Mouse (Mus musculus) testis, adult 2 months (tissue): ENCODE data around the gene Zmym3.

Experiments
- CTCF ChIP-seq: fragments of 200-500 bp; IDR thresholded peaks from 2 replicates; pipeline ENCODE4 v1.5.1; 2012; ENCODE audit warnings: low read depth, mild to moderate bottlenecking, inconsistent platforms, low read length, moderate library complexity; ENCODE audit not compliant: control insufficient read depth, insufficient read depth, insufficient replicate concordance
- POLR2A ChIP-seq: fragments of 200-500 bp; IDR thresholded peaks from 2 replicates; pipeline ENCODE4 v1.6.1; 2012; ENCODE audit warnings: low read depth, mild to moderate bottlenecking, inconsistent platforms, low read length, moderate library complexity; ENCODE audit not compliant: control insufficient read depth

DNA sequence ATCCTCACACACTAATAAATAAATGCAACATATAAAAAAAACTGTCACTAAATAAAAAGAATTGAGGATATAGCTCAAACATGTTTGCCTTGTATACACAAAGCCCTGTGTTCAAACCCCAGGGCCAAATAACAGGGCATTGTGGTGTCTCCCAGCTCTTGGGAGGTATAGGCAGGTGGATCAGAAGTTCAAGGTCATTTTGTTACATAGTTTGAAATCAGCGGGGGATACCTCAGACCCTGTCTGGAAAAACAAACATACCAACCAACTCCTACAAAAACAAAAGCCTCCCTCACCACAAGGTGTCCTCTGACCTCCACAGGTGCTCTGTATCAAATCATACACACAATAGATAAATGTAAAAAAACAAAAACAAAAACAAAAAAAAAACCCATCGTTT, 26.3 kb downstream of the Zmym3 start:
- no peak for TF ChIP-seq CTCF
- no peak for TF ChIP-seq POLR2A
